Mouse (Mus musculus) heart, embryonic 13.5 days (tissue): Measurements from ENCODE around the gene Stap2. TPM values are rescaled to one million over a fixed set of nuclear protein-coding genes. Genes with fewer than 3 reads are reported as not detected.

Experiments
- ATAC-seq: fragments of 200-750 bp; cut with Nextera tagmentation; 2 replicates; pipeline ENCODE4 v1.8.0; 2017; ENCODE audit warnings: moderate TSS enrichment; ENCODE audit not compliant: insufficient number of reproducible peaks, low FRiP score, low TSS enrichment; ENCODE audit errors: extremely low read depth
- H3K27ac ChIP-seq: fragments of 300-500 bp; sonication (generic); replicated peaks from 2 replicates; pipeline ENCODE4 v1.5.1; 2015; ENCODE audit warnings: moderate library complexity, mild to moderate bottlenecking, inconsistent platforms
- H3K27me3 ChIP-seq: fragments of 300-500 bp; sonication (generic); replicated peaks from 2 replicates; pipeline ENCODE4 v1.6.1; 2015; ENCODE audit warnings: mild to moderate bottlenecking, inconsistent platforms
- H3K36me3 ChIP-seq: fragments of 300-500 bp; sonication (generic); 2 replicates; pipeline ENCODE4 v1.6.1; 2015; ENCODE audit warnings: mild to moderate bottlenecking, inconsistent platforms
- H3K4me1 ChIP-seq: fragments of 300-500 bp; sonication (generic); 2 replicates; pipeline ENCODE4 v1.6.1; 2015; ENCODE audit warnings: inconsistent platforms
- H3K4me2 ChIP-seq: fragments of 300-500 bp; sonication (generic); 2 replicates; pipeline ENCODE4 v1.6.1; 2015; ENCODE audit warnings: inconsistent platforms, mild to moderate bottlenecking, moderate library complexity
- H3K4me3 ChIP-seq: fragments of 300-500 bp; sonication (generic); 2 replicates; pipeline ENCODE4 v1.5.1; 2015; ENCODE audit warnings: moderate library complexity, mild to moderate bottlenecking, inconsistent platforms
- H3K9ac ChIP-seq: fragments of 300-500 bp; sonication (generic); 2 replicates; pipeline ENCODE4 v1.6.1; 2015; ENCODE audit warnings: inconsistent platforms, mild to moderate bottlenecking, moderate library complexity
- H3K9me3 ChIP-seq: fragments of 300-500 bp; sonication (generic); 2 replicates; pipeline ENCODE4 v1.6.1; 2016; ENCODE audit warnings: inconsistent platforms
- WGBS: fragments of 180-500 bp; shearing (Covaris S2); methylation state at CpG from one replicate; pipeline ENCODE4 v1.1.7; 2015; ENCODE audit warnings: mixed read lengths; 5-methylcytosine and 5-hydroxymethylcytosine counted together
- polyA plus RNA-seq: library from polyadenylated mRNA; unstranded; fragments of >200 nt; fragmentation: Nextera tagmentation; extraction: Ambion mirVana; gene quantifications from 2 replicates; pipeline ENCODE4 v1.2.1, GENCODE M21; 2015

Stap2 gene
- polyA plus RNA-seq, 1 experiment from 2014 or later: 11.9 TPM

- Histone ChIP-seq H3K4me3 (peak overlapping the region; percentile 76), H3K27me3 (no peaks in the 10 kb centered on the region)
- WGBS: 79% methylated on average over 6 of the region's 6 CpGs
These were observed 29.3 kb upstream of the Stap2 start for GRCm38 (mm10) chr17:56034726-56035100.

DNA sequence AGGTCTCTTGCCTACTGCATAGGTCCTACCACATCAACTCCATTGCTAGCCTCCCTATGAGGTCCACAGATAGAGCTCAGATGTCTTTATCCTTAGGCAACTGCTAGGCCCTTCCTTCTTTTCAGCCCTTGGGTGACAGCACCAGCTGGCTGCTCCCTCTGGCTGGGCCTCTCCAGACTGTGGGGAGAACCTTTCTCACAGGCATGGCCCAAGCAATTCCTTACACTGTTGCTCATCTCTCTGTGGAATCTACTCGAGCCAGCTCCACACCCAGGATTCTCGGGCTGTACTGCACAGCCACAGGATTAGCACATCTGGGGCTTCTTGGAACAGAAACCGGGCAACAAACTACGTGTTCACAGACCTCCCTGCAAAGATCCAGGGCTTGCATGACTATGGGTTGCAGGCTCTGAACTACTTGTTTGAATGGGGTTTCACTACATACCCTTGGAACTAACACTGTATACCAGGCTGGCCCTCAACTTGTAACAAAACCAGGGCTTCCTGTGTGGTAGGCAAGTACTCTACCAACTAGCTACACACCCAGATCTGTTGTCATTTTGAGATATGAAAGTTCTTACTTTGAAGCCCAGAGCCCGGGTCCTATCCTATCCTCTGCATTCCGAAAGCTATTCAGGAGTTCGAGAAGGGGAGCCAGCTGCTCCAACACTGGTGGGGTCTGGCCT, 28.8 kb upstream of the Stap2 start:
- Histone ChIP-seq H3K4me2 (no peak overlapping the region), H3K4me3 (no peak overlapping the region), H3K9ac (peak overlapping the region; percentile 95), H3K9me3 (no peaks in the 10 kb centered on the region), H3K36me3 (peaks cover 38% of the 10 kb centered on the region), H3K27ac (no peak overlapping the region), H3K4me1 (peaks cover 58% of the 10 kb centered on the region), H3K27me3 (no peaks in the 10 kb centered on the region)
- ATAC-seq: no peak
- WGBS: 76% methylated on average over 7 of the region's 7 CpGs

More at GRCm38 (mm10) chr17:56034726-56035100, 29.3 kb upstream of the Stap2 start:
- peaks cover 58% of the 10 kb centered on the region for H3K4me1 ChIP-seq
- peaks cover 33% of the 10 kb centered on the region for H3K36me3 ChIP-seq
- H3K27ac ChIP-seq: no peak overlapping the region
- H3K4me2 ChIP-seq: peak overlapping the region; percentile 82
- H3K9ac ChIP-seq: peak overlapping the region; percentile 95
- H3K9me3 ChIP-seq: no peaks in the 10 kb centered on the region
- ATAC-seq: no peak

- WGBS: 68% methylated on average over 7 of the region's 7 CpGs
- Histone ChIP-seq H3K4me1 (peaks cover 68% of the 10 kb centered on the region), H3K4me3 (no peak overlapping the region), H3K36me3 (peaks cover 48% of the 10 kb centered on the region), H3K27me3 (no peaks in the 10 kb centered on the region), H3K9me3 (no peaks in the 10 kb centered on the region), H3K27ac (no peak overlapping the region), H3K4me2 (no peak overlapping the region), H3K9ac (peak overlapping the region; percentile 50)
- no peak for ATAC-seq
These were observed 27.4 kb upstream of the Stap2 start for GRCm38 (mm10) chr17:56032831-56033230.

DNA sequence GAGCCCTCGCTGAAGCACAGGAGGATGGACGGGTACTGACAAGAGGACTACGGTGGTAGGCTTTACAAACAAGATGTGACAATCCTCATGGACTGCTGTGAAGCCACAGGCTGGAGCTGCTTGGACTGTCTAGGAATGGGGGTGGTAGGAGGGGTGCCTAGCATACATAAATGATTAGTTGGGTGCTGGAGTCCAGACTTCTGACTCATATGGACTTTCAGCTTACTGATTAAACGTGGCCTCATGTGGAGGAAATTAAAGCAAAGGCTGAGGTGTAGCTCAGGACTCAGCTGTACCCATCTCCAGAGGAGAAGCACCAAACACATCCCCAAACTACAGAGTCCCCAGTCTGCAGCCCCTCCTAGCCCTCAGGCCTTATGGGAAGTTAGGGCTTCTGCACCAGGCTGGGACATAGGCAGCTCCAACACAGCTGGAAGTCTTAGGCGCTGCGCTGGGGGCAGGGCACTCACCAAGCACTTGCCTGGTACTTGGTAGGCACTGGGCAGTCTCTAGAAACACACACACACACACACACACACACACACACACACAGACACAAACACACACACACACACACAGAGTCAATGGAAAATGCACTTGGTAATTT, 26.8 kb upstream of the Stap2 start:
- H3K9me3 ChIP-seq: no peaks in the 10 kb centered on the region
- H3K9ac ChIP-seq: peak overlapping the region; percentile 50; the same call in 1 of the 2 replicates
- H3K27ac ChIP-seq: no peak overlapping the region
- no peak overlapping the region for H3K4me3 ChIP-seq
- 86% methylated on average over 6 of the region's 6 CpGs for WGBS
- H3K36me3 ChIP-seq: peaks cover 48% of the 10 kb centered on the region
- no peak for ATAC-seq
- H3K4me2 ChIP-seq: no peak overlapping the region
- H3K4me1 ChIP-seq: peaks cover 74% of the 10 kb centered on the region
- no peaks in the 10 kb centered on the region for H3K27me3 ChIP-seq

DNA sequence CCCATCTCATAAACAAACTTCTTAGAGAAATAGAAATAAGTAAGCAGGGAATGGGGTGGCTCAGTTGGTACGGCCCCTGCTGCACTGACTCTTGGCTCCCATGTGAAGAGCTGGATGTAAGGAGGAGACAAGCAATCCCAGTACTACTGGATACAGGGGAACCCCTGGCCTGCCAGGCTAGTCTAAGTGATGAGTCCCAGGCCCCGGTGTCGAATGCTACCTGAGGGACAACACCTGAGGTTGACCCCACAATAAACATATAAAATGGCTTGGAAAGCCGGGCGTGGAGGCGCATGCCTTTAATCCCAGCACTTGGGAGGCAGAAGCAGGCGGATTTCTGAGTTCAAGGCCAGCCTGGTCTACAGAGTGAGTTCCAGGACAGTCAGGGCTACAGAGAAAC, 26.0 kb upstream of the Stap2 start:
- no peak for ATAC-seq
- no peaks in the 10 kb centered on the region for H3K27me3 ChIP-seq
- H3K9ac ChIP-seq: peak overlapping the region; percentile 59
- H3K27ac ChIP-seq: peak overlapping the region; percentile 32; the same call in 1 of the 2 replicates
- 92% methylated on average over 7 of the region's 7 CpGs for WGBS
- peaks cover 48% of the 10 kb centered on the region for H3K36me3 ChIP-seq
- H3K4me3 ChIP-seq: no peak overlapping the region
- H3K4me1 ChIP-seq: peaks cover 79% of the 10 kb centered on the region
- no peak overlapping the region for H3K4me2 ChIP-seq
- H3K9me3 ChIP-seq: no peaks in the 10 kb centered on the region

GRCm38 (mm10) chr17:56030919-56031318, 25.5 kb upstream of the Stap2 start:
- Histone ChIP-seq H3K9ac (peak overlapping the region; percentile 59), H3K4me3 (no peak overlapping the region), H3K4me1 (peaks cover 84% of the 10 kb centered on the region), H3K27me3 (no peaks in the 10 kb centered on the region), H3K27ac (peak overlapping the region; percentile 32), H3K4me2 (no peak overlapping the region), H3K36me3 (peaks cover 48% of the 10 kb centered on the region), H3K9me3 (no peaks in the 10 kb centered on the region)
- WGBS: 37% methylated on average over 5 of the region's 5 CpGs
- ATAC-seq: no peak

DNA sequence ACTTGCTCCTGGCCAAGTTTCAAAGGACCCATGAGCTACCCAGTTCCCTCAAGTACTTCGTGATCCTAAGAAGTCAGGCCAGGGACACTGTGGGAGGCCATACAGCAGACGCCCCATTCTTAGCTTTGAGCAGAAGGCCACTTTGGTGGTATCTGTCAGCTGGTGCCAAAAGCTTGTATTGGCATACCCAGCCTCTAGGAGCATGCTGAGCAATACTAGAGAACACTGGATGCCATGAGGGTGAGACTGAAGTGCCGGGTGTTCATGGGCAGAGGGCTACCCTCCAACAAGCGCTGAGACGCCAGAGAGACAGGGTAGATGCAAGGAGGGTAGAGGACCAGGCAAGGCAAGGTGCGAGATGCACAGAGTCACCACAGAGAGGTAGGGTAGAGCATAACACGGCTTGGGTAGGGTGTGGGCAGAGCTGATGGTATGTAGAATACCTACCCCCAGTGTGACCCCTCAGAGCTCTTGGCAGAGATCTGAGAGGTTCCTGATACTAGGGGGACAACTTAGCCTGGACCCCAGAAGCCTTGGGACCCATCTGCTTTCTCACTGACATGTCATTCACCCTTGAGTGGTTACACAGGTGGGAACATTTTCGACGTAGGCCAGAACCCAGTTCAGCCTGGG, 25.0 kb upstream of the Stap2 start:
- Histone ChIP-seq H3K9me3 (no peaks in the 10 kb centered on the region), H3K36me3 (peaks cover 48% of the 10 kb centered on the region), H3K4me3 (no peak overlapping the region), H3K4me2 (no peak overlapping the region), H3K27me3 (no peaks in the 10 kb centered on the region), H3K9ac (peak overlapping the region; percentile 59; the same call in 1 of the 2 replicates), H3K27ac (peak overlapping the region; percentile 32), H3K4me1 (peaks cover 86% of the 10 kb centered on the region)
- ATAC-seq: no peak
- WGBS: 90% methylated on average over 9 of the region's 9 CpGs

DNA sequence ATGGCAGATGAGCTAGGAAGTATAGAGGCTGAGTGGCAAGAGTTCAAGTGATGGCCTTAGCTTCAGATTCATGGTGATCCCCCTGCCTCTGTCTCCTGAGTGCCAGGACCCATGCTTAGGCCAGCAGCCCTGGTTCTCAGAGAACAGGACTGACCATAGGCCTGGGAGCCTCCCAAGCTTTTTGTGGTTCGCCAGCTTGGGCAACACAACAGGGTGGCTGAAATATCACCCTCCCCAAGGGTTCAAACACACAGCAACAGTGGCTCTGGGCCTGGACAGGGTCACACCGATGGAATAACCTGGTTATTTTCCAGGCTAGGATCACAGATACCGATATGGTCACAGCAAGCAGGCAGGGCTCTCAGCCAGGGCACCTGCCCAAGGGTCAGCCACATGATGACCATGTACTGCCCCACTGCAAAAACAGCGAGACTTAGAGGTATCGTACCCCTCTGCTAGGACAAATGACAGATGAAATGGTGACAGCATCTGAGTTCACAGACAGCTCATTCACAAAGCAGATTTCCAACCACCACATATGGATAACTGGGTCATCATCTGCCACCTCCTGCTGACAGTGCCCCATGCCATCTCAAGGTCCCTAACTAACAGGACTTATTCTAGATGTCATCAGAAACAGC, 22.5 kb upstream of the Stap2 start:
- 84% methylated on average over 5 of the region's 5 CpGs for WGBS
- Histone ChIP-seq H3K4me3 (no peak overlapping the region), H3K4me1 (peaks cover 87% of the 10 kb centered on the region), H3K27me3 (no peaks in the 10 kb centered on the region), H3K36me3 (peaks cover 38% of the 10 kb centered on the region), H3K9ac (peak overlapping the region; percentile 52; the same call in 1 of the 2 replicates), H3K27ac (no peak overlapping the region), H3K9me3 (no peaks in the 10 kb centered on the region), H3K4me2 (no peak overlapping the region)
- no peak for ATAC-seq

DNA sequence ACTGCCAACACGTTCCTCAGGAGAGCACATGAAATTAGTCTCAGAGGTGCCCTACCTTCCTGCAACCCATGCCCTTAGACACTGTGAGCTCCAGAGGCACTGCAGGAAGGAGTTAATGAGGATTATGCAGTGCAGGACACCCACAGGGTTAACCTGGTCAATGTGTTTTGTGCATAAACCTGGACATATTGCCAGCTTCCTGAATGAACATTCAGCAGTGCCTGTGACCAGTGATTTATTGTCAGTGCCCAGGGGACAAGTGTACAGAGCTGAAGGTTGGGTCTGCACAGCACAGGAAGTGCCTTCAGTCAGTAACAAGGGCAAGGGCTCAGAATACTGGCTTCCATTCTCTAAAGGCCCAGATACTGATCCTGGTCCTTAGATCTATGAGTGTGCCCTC, 21.5 kb upstream of the Stap2 start:
- Histone ChIP-seq H3K9me3 (no peaks in the 10 kb centered on the region), H3K4me1 (peaks cover 87% of the 10 kb centered on the region), H3K4me2 (no peak overlapping the region), H3K36me3 (peaks cover 45% of the 10 kb centered on the region), H3K4me3 (no peak overlapping the region), H3K27me3 (no peaks in the 10 kb centered on the region), H3K9ac (peak overlapping the region; percentile 52; the same call in 1 of the 2 replicates), H3K27ac (peak overlapping the region; percentile 68)
- ATAC-seq: no peak
- 52% methylated on average over 1 of the region's 1 CpGs for WGBS

- WGBS: 48% methylated on average over 1 of the region's 1 CpGs
- H3K9me3 ChIP-seq: no peaks in the 10 kb centered on the region
- H3K4me2 ChIP-seq: no peak overlapping the region
- no peak for ATAC-seq
- peaks cover 43% of the 10 kb centered on the region for H3K36me3 ChIP-seq
- no peak overlapping the region for H3K4me3 ChIP-seq
- H3K27ac ChIP-seq: peak overlapping the region; percentile 68
- H3K27me3 ChIP-seq: no peaks in the 10 kb centered on the region
- peaks cover 88% of the 10 kb centered on the region for H3K4me1 ChIP-seq
- H3K9ac ChIP-seq: no peak overlapping the region
These were observed 20.9 kb upstream of the Stap2 start for GRCm38 (mm10) chr17:56026303-56026702.

GRCm38 (mm10) chr17:56024931-56025330, 19.5 kb upstream of the Stap2 start:
- Histone ChIP-seq H3K9ac (peak overlapping the region; percentile 47; the same call in 1 of the 2 replicates), H3K27ac (peak overlapping the region; percentile 68)
- 34% methylated on average over 5 of the region's 5 CpGs for WGBS

More at GRCm38 (mm10) chr17:56024931-56025330, 19.5 kb upstream of the Stap2 start:
- Histone ChIP-seq H3K36me3 (peaks cover 39% of the 10 kb centered on the region), H3K27me3 (no peaks in the 10 kb centered on the region), H3K4me1 (peaks cover 81% of the 10 kb centered on the region), H3K9me3 (no peaks in the 10 kb centered on the region), H3K4me2 (no peak overlapping the region), H3K4me3 (no peak overlapping the region)
- no peak for ATAC-seq
